Mouse (Mus musculus) megakaryocyte, adult 5-6 weeks (primary cell): ENCODE results near the gene Sept8. TPM values are rescaled to one million over a fixed set of nuclear protein-coding genes. Genes with fewer than 3 reads are reported as not detected.
A peak's percentile ranks its signal among the peaks of the same experiment; 100 is the strongest.
"Not testable (repeated sequence)": the region's sequence is repeated elsewhere in the genome, so short reads cannot be mapped to it uniquely, and the experiment has no call there.

Experiments used
- ATAC-seq: 2 replicates; pipeline ENCODE4 v1.8.0; 2016; ENCODE audit warnings: mild to moderate bottlenecking, inconsistent platforms; ENCODE audit not compliant: poor library complexity, severe bottlenecking
- total RNA-seq, 2 experiments: library from RNA; stranded (forward) in 1 of 2; stranded (reverse) in 1 of 2; fragments of 153-499, 151-499 nt in 1 of 2; fragments of 221-1000, 200-1000 nt in 1 of 2; gene quantifications; 2 replicates each; pipeline versions ENCODE4 v1.2.3 to v1.2.4; 2015 to 2017

The Sept8 gene
- total RNA-seq, 2 experiments from 2014 or later, result 6.1 to 9.0 TPM

GRCm38 (mm10) chr11:53523545-53524405 lies 4.7 kb downstream of the Sept8 start:
- no peak for ATAC-seq

- no peak for ATAC-seq
These were observed 5.8 kb downstream of the Sept8 start for GRCm38 (mm10) chr11:53524905-53525304.

- no peak for ATAC-seq
These were observed 6.4 kb downstream of the Sept8 start for GRCm38 (mm10) chr11:53525461-53525860.

GRCm38 (mm10) chr11:53528397-53529252 lies 9.6 kb downstream of the Sept8 start:
- peak; percentile 49; the same call in 1 of the 2 replicates for ATAC-seq

- ATAC-seq, result no peak
These were observed 10.1 kb downstream of the Sept8 start for GRCm38 (mm10) chr11:53529253-53529557.

GRCm38 (mm10) chr11:53530001-53530400 lies 10.9 kb downstream of the Sept8 start:
- no peak for ATAC-seq

GRCm38 (mm10) chr11:53531578-53532230 lies 12.6 kb downstream of the Sept8 start:
- ATAC-seq, result no peak

- peak; percentile 30; the same call in 1 of the 2 replicates for ATAC-seq
These were observed 13.2 kb downstream of the Sept8 start for GRCm38 (mm10) chr11:53532231-53532620.

GRCm38 (mm10) chr11:53539002-53539491 lies 20.0 kb downstream of the Sept8 start:
- no peak for ATAC-seq

- ATAC-seq, result no peak
These were observed 21.3 kb downstream of the Sept8 start for GRCm38 (mm10) chr11:53540394-53540793.

- ATAC-seq, result no peak
These were observed 22.2 kb downstream of the Sept8 start for GRCm38 (mm10) chr11:53541222-53541621.

- ATAC-seq, result no peak
These were observed 24.0 kb downstream of the Sept8 start for GRCm38 (mm10) chr11:53543021-53543420.

GRCm38 (mm10) chr11:53546271-53546670 lies 27.2 kb downstream of the Sept8 start:
- ATAC-seq, result no peak

- ATAC-seq, result no peak
These were observed 28.5 kb downstream of the Sept8 start for GRCm38 (mm10) chr11:53547566-53547965.

GRCm38 (mm10) chr11:53548036-53548605 lies 29.1 kb downstream of the Sept8 start:
- no peak for ATAC-seq

GRCm38 (mm10) chr11:53550714-53551113 lies 31.7 kb downstream of the Sept8 start:
- no peak for ATAC-seq

GRCm38 (mm10) chr11:53551754-53552153 lies 32.7 kb downstream of the Sept8 start:
- ATAC-seq, result 0 out of 2 replicates have a peak, but pooled peaks have one; percentile 45

GRCm38 (mm10) chr11:53556529-53556928 lies 37.5 kb downstream of the Sept8 start:
- not testable (repeated sequence) for ATAC-seq

GRCm38 (mm10) chr11:53557992-53558391 lies 38.9 kb downstream of the Sept8 start:
- ATAC-seq, result not testable (repeated sequence)

- ATAC-seq, result not testable (repeated sequence)
These were observed 40.9 kb downstream of the Sept8 start for GRCm38 (mm10) chr11:53559980-53560379.

- no peak for ATAC-seq
These were observed 42.9 kb downstream of the Sept8 start for GRCm38 (mm10) chr11:53561986-53562385.
